Mouse (Mus musculus) small intestine, adult 2 months (tissue): ENCODE measurements around the gene Nav2. TPM values are rescaled to one million over a fixed set of nuclear protein-coding genes. Genes with fewer than 3 reads are reported as not detected.

Experiments used
- H3K27ac ChIP-seq: fragments of 200-500 bp; 2 replicates; pipeline ENCODE4 v1.5.1; 2012; ENCODE audit warnings: low read depth, low read length, control low read depth, inconsistent platforms; ENCODE audit not compliant: insufficient read depth
- H3K27me3 ChIP-seq: fragments of 200-500 bp; 2 replicates; pipeline ENCODE4 v1.6.1; 2012; ENCODE audit warnings: mild to moderate bottlenecking, moderate library complexity, low read length, inconsistent platforms; ENCODE audit not compliant: control insufficient read depth, insufficient read depth
- H3K36me3 ChIP-seq: fragments of 200-500 bp; 2 replicates; pipeline ENCODE4 v1.6.1; 2012; ENCODE audit warnings: mild to moderate bottlenecking, low read length, control low read depth, inconsistent platforms; ENCODE audit not compliant: control insufficient read depth, insufficient read depth
- H3K4me1 ChIP-seq: fragments of 200-500 bp; 2 replicates; pipeline ENCODE4 v1.6.1; 2012; ENCODE audit warnings: low read length, inconsistent platforms, mixed read lengths; ENCODE audit not compliant: control insufficient read depth, insufficient read depth, insufficient read length
- H3K4me3 ChIP-seq: fragments of 200-500 bp; 2 replicates; pipeline ENCODE4 v1.5.1; 2012; ENCODE audit warnings: low read depth, mild to moderate bottlenecking, control low read depth, inconsistent platforms, low read length, moderate library complexity
- CTCF ChIP-seq: fragments of 200-500 bp; IDR thresholded peaks from 2 replicates; pipeline ENCODE4 v1.5.1; 2012; ENCODE audit warnings: low read depth, mild to moderate bottlenecking, control low read depth, inconsistent platforms, low read length, moderate library complexity, mixed read lengths; ENCODE audit not compliant: insufficient replicate concordance, insufficient read length; ENCODE audit errors: extremely low read depth
- POLR2A ChIP-seq: fragments of 200-500 bp; IDR thresholded peaks from 2 replicates; pipeline ENCODE4 v1.6.1; 2012; ENCODE audit warnings: low read depth, mild to moderate bottlenecking, control low read depth, inconsistent platforms, low read length, moderate library complexity
- WGBS: fragments of 180-500 bp; shearing (Covaris S2); methylation state at CpG from one replicate; pipeline ENCODE4 v1.1.7; 2018; 5-methylcytosine and 5-hydroxymethylcytosine counted together
- polyA plus RNA-seq: library from polyadenylated mRNA; depleted of rRNA; stranded (reverse); fragments of >200 nt; gene quantifications from 2 replicates; pipeline ENCODE4 v1.2.3, GENCODE M21; 2012

The Nav2 gene
- polyA plus RNA-seq, 1 experiment, result 8.5 TPM

DNA sequence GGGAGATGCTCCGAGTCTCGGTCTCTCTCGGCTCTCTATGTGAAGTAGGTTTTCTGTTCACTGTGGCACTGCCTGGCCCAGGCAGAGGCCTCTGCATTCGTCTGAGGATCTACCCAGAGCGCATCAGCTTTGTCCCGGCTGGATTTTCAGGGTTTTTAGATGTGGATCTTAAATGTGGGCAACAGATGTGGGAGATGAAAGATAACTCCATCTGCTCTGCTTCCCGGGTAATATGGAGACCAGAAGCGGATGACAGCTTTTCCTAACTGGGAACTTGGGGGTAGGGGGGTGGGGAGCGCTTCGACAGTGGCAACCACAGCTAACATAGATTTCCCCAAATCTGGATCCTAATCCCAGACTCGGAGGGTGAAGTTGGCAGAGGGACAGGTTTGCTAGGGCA lies 362.3 kb downstream of the Nav2 start:
- 81% methylated on average over 11 of the region's 11 CpGs for WGBS
- TF ChIP-seq POLR2A (no peak), CTCF (no peak)
- H3K27ac ChIP-seq, result no peak overlapping the region
- H3K4me1 ChIP-seq, result 0 out of 2 replicates have a peak, but pooled peaks cover 2% of the 10 kb centered on the region
- no peaks in the 10 kb centered on the region for H3K27me3 ChIP-seq
- H3K4me3 ChIP-seq, result no peak overlapping the region
- no peaks in the 10 kb centered on the region for H3K36me3 ChIP-seq

DNA sequence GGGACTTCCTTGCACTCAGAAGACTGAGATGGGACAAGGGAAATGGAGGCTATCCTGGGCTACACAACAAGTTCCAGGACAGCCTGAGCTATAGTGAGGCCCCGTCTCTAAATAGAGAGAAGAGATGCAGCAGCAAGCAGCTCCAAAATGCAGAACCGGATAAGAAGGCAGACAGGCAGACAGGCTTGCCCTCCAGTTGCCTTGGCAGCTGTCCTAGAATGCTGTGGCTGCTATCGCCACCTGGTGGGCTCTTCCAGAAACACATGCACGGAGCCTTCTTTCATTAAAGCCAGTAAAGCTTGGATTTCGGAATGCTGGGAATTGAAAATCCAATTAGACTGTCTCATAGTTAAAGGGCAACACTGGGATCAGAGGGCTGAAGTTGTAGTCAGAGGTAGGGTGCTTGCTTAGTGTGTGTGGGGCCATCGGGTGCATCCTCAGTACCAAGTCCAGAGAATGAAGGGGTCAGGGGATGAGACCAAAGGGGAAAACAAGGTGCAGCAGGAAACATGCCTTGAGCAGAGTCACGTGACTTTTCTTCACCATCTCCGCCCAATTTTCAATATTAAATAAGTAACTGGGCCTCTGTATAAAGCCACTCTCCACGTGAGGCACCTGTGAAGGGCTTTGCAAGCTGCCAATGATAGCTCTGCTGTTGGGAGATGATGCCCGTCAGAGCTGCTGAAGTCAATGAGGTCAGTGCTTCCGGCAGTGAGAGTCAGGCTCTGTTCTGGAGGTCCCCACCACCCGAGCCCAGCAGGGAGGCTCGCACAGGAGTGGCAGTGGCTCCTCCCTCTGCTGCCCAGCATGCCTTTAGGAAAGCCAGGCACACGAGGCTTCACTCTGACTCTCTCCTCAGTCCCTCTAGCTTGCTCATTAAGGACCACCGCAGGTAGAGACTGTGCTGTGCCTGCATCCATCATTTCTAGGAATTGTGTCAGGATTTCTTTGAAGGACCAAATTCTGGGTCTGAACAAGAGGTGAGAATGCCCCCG lies 364.2 kb downstream of the Nav2 start:
- H3K27me3 ChIP-seq, result no peaks in the 10 kb centered on the region
- WGBS, result 38% methylated on average over 16 of the region's 16 CpGs
- TF ChIP-seq POLR2A, result no peak
- peak; percentile 85 for TF ChIP-seq CTCF
- no peak overlapping the region for H3K4me3 ChIP-seq
- no peaks in the 10 kb centered on the region for H3K36me3 ChIP-seq
- H3K4me1 ChIP-seq, result 0 out of 2 replicates have a peak, but pooled peaks cover 2% of the 10 kb centered on the region
- no peak overlapping the region for H3K27ac ChIP-seq

DNA sequence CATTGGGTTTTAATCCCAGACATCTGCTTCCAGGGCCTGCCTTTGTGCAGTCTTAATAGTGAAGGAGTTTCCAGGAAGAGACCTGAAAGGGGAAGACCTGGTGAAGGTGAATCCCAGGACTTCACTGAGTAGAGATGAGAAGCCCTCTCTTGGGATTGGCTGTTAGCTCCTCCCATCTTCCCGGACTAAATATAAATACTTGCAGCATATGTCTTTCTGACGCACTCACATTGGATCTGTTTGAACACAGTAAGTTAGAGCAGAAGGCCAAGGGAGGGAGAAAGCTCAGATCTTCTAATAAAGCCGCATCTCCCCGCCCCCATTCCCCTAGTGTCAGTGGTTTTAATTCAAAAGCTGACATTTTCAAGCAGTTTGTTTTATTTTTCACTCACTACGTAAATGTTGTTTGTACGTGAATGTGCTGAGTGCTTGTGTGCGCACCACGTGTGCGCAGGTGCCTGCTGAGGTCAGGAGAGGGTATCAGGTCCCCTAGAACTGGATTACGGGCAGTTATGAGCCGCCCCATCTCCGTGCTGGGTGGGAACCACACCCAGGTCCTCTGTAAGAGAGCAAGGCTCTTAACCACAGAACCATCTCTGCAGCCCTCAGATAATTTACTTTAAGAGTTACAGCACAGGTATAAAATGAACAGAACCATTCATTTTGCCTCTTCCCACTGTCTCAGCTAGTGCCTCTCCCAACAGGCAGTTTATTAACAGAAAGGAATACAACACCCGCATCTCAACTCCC lies 365.6 kb downstream of the Nav2 start:
- H3K4me3 ChIP-seq, result no peak overlapping the region
- 0 out of 2 replicates have a peak, but pooled peaks cover 2% of the 10 kb centered on the region for H3K4me1 ChIP-seq
- WGBS, result 86% methylated on average over 13 of the region's 13 CpGs
- TF ChIP-seq CTCF, result no peak
- no peak for TF ChIP-seq POLR2A
- no peaks in the 10 kb centered on the region for H3K36me3 ChIP-seq
- no peak overlapping the region for H3K27ac ChIP-seq
- no peaks in the 10 kb centered on the region for H3K27me3 ChIP-seq

DNA sequence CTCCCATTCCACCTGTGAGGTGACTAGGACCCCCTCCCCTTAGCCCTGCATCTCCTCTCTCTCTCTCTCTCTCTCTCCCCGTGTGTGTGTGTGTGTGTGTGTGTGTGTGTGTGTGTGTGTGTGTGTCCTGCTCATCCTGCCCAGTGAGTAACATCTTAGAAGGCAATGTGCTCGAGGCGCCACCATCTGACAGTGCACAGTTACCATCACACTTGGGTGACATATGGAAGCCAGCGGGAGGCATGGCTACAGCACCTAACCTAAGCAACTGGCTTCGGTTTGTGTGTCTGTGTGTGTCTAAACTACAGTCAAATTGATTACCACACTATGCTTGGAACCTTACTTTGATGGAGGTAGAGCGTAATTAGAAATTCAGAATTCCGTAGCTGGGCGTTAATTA lies 366.2 kb downstream of the Nav2 start:
- TF ChIP-seq POLR2A (no peak), CTCF (no peak)
- 0 out of 2 replicates have a peak, but pooled peaks cover 2% of the 10 kb centered on the region for H3K4me1 ChIP-seq
- no peaks in the 10 kb centered on the region for H3K36me3 ChIP-seq
- H3K27ac ChIP-seq, result no peak overlapping the region
- H3K4me3 ChIP-seq, result no peak overlapping the region
- WGBS, result 86% methylated on average over 8 of the region's 8 CpGs
- no peaks in the 10 kb centered on the region for H3K27me3 ChIP-seq

DNA sequence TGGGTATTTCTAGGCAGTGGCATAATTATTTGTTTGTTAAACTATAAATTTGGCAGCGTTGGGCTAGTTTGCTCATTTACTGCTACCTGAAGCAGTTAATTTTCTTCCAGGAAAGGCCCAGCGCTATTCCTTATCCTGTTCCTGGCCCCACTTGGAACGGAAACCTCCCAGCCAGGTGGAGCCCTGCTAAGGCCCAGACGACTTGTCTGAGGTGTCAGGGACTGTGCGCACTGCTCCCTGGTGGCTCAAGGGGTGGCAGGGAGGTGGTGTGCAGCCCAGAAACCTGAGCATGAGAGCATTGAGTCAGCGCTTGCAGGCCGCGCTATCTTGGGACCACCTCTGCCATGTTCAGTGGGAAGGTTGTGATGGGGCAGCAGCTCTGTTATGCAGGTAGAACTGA lies 367.6 kb downstream of the Nav2 start:
- no peaks in the 10 kb centered on the region for H3K36me3 ChIP-seq
- H3K4me3 ChIP-seq, result no peak overlapping the region
- 0 out of 2 replicates have a peak, but pooled peaks cover 2% of the 10 kb centered on the region for H3K4me1 ChIP-seq
- WGBS, result 61% methylated on average over 8 of the region's 8 CpGs
- no peak overlapping the region for H3K27ac ChIP-seq
- H3K27me3 ChIP-seq, result no peaks in the 10 kb centered on the region
- TF ChIP-seq POLR2A, result no peak
- no peak for TF ChIP-seq CTCF

DNA sequence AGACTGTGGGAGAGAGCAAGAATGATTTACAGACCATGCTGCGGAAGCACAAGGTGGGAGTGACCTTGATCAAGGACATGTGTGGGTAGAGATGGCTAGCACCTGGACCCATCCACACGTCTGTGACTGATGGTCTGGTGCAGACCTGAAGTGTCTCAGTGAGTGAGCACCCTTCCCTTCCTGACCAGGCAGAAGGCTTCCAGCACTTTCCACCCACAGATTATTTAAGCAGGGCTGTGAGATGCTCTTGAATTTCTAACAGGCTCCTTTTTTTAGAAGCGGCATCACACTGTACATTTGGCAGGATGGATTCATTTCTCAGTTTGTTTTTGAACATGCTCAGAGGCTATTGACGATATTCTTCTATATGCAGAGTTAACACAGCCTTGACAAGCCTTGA lies 369.2 kb downstream of the Nav2 start:
- no peak overlapping the region for H3K4me3 ChIP-seq
- no peak overlapping the region for H3K27ac ChIP-seq
- WGBS, result 92% methylated on average over 4 of the region's 4 CpGs

DNA sequence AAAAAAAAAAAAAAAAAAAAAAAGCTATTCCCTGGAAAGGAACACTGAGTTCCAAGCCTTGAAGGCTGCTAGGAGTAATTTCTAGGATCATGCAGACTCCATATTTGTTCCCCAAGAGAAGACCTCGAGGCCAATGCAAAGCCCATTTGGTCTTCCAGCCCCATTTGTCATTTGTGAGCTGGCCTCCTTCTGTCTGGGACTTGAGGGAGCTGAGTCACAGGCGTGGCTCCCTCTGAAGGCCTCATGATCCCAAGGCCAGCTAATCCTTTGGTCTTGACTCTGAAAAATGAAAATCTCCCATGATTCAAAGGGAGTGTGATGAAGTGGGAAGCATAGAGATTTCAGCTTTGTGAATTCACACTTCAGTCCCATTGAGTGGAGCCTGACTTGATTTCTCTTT lies 370.0 kb downstream of the Nav2 start:
- Histone ChIP-seq H3K4me1 (peaks cover under 1% of the 10 kb centered on the region; the same call in 1 of the 2 replicates), H3K4me3 (no peak overlapping the region), H3K36me3 (no peaks in the 10 kb centered on the region), H3K27ac (no peak overlapping the region), H3K27me3 (no peaks in the 10 kb centered on the region)
- WGBS, result 59% methylated on average over 2 of the region's 2 CpGs
- TF ChIP-seq POLR2A (no peak), CTCF (no peak)

More for the DNA sequence above, 369.2 kb downstream of the Nav2 start:
- TF ChIP-seq CTCF (no peak), POLR2A (no peak)
- Histone ChIP-seq H3K27me3 (no peaks in the 10 kb centered on the region), H3K4me1 (0 out of 2 replicates have a peak, but pooled peaks cover under 1% of the 10 kb centered on the region), H3K36me3 (no peaks in the 10 kb centered on the region)
